Mouse (Mus musculus): ENCODE data around the gene Riok2. TPM values are rescaled to one million over a fixed set of nuclear protein-coding genes. Genes with fewer than 3 reads are reported as not detected.

Gene Riok2
- polyA plus RNA-seq, 1 experiment: 7.4 TPM

Other genes starting within 250 kb of the Riok2 start
- gene Lix1, start 28.4 kb downstream of the Riok2 start, polyA plus RNA-seq (2012; rRNA removed): 0.23 and 0.27 TPM in 2 replicates